In the genomic region with DNA sequence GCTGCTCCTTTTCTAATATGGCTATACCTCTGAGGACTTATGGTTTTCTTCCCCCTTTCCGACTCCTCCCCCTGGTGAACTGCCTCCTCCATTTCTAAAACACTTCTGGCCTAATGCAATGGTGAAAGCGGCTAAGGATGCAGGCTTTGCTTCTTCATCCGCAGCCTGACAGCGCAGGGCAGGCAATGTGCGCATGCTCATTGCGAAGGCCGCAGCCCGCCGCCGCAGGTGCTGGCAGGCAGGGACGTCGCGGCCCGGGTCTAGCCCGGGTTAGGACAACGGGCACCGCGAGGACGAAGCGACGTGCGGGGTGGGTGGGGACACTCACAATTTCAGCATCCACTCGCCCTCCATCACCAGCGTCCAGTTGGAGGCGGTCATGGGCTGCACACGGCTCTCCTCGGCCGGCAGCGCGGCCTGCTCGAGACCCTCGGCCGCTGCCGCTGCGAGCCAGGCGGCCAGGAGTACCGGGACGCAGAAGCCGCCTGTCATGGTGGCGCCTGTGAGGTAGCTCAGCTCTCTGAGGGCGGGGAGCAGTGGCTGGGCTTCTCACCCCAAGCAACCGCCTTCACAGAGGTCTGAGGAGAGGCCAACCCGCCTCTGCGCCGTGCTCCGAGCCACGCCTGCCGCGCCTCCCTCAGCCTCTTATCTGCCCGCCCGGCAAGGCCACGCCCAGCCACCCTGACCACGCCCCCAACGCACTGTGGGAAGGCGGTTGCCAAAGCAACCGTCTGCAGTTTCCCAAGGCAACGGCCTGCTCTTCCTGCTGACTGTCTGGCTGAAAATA, we compare ENCODE assay signal across 8 mouse cellular contexts. TPM values are rescaled to one million over a fixed set of nuclear protein-coding genes. Genes with fewer than 3 reads are reported as not detected.
DNase-seq lines count a peak whose midpoint lies in the region; ATAC-seq and TF ChIP-seq lines count a peak whose summit lies in the region.

A gene (minus strand): TSS at position 632 of the 787 bp plus-strand sequence.

- peak within 1 kb of the TSS; percentile 99 for H3K27ac ChIP-seq in heart, embryonic 15.5 days
- peak within 1 kb of the TSS; percentile 94 for H3K27ac ChIP-seq in liver, embryonic 14.5 days
- H3K27ac ChIP-seq in neural tube, embryonic 11.5 days (ENCODE audit: low read depth, low read length): peak within 1 kb of the TSS; percentile 98
- peak within 1 kb of the TSS; percentile 98 for H3K27ac ChIP-seq in stomach, postnatal 0 days (replicated peaks)

- under 1% methylated on average over 56 of the region's 57 CpGs for whole genome bisulfite sequencing in heart, embryonic 15.5 days
- WGBS in liver, embryonic 14.5 days (ENCODE audit: insufficient replicate concordance): under 1% methylated on average over 57 of the region's 57 CpGs
- under 1% methylated on average over 57 of the region's 57 CpGs for WGBS in neural tube, embryonic 11.5 days
- WGBS in stomach, postnatal 0 days: 2% methylated on average over 57 of the region's 57 CpGs

- peaks cover 18% of the 10 kb centered on the region for H3K4me1 ChIP-seq in heart, embryonic 15.5 days (replicated peaks)
- H3K4me1 ChIP-seq in liver, embryonic 14.5 days (replicated peaks; ENCODE audit: control insufficient read depth in 2 of 2, insufficient read depth in 2 of 2, low read length in 1 of 2): peaks cover 13% of the 10 kb centered on the region in 2 experiments
- peaks cover 12% of the 10 kb centered on the region; the same call in 1 of the 2 replicates for H3K4me1 ChIP-seq in neural tube, embryonic 11.5 days (ENCODE audit: control insufficient read depth, insufficient read depth, low read length)
- H3K4me1 ChIP-seq in stomach, postnatal 0 days (replicated peaks; ENCODE audit: control insufficient read depth, insufficient read depth): no peaks in the 10 kb centered on the region; the same call in 1 of the 2 replicates

- H3K9me3 ChIP-seq in heart, embryonic 15.5 days (replicated peaks): no peaks in the 10 kb centered on the region
- H3K9me3 ChIP-seq in liver, embryonic 14.5 days (ENCODE audit: control insufficient read depth, low read length): no peaks in the 10 kb centered on the region
- no peaks in the 10 kb centered on the region for H3K9me3 ChIP-seq in neural tube, embryonic 11.5 days (ENCODE audit: control insufficient read depth, low read length)
- no peaks in the 10 kb centered on the region for H3K9me3 ChIP-seq in stomach, postnatal 0 days (ENCODE audit: control insufficient read depth, low read length)

- peak within 1 kb of the TSS; percentile 82 for H3K4me2 ChIP-seq in heart, embryonic 15.5 days
- H3K4me2 ChIP-seq in liver, embryonic 14.5 days (ENCODE audit: low read depth): peak within 1 kb of the TSS; percentile 78
- H3K4me2 ChIP-seq in neural tube, embryonic 11.5 days (ENCODE audit: low read depth): peak within 1 kb of the TSS; percentile 68
- peak within 1 kb of the TSS; percentile 70 for H3K4me2 ChIP-seq in stomach, postnatal 0 days (replicated peaks; ENCODE audit: low read depth)

- peak; percentile 94 for ATAC-seq in CD4-positive, CD25-positive, alpha-beta regulatory T cell, adult 4 months
- ATAC-seq in heart, embryonic 15.5 days (replicated peaks; ENCODE audit: insufficient number of reproducible peaks, insufficient read depth, low FRiP score, low read depth): peak; percentile 99
- ATAC-seq in liver, embryonic 14.5 days (ENCODE audit: insufficient read depth): peak; percentile 99
- peak; percentile 97 for ATAC-seq in neural tube, embryonic 11.5 days (ENCODE audit: insufficient read depth, low FRiP score, low TSS enrichment)
- peak; percentile 99 for ATAC-seq in stomach, postnatal 0 days (ENCODE audit: low FRiP score, low TSS enrichment)

- no peaks in the 10 kb centered on the region for H3K27me3 ChIP-seq in heart, embryonic 15.5 days
- H3K27me3 ChIP-seq in liver, embryonic 14.5 days (ENCODE audit: control insufficient read depth, insufficient read depth, low read length): no peaks in the 10 kb centered on the region; the same call in 1 of the 2 replicates
- no peaks in the 10 kb centered on the region for H3K27me3 ChIP-seq in neural tube, embryonic 11.5 days (ENCODE audit: control insufficient read depth, insufficient read depth, low read length)
- no peaks in the 10 kb centered on the region for H3K27me3 ChIP-seq in stomach, postnatal 0 days (ENCODE audit: control insufficient read depth, insufficient read depth, low read length)

- peaks cover 3% of the 10 kb centered on the region for H3K36me3 ChIP-seq in heart, embryonic 15.5 days
- no peaks in the 10 kb centered on the region for H3K36me3 ChIP-seq in liver, embryonic 14.5 days (replicated peaks; ENCODE audit: control insufficient read depth, insufficient read depth, low read depth)
- H3K36me3 ChIP-seq in neural tube, embryonic 11.5 days (ENCODE audit: control insufficient read depth, insufficient read depth, low read length): no peaks in the 10 kb centered on the region
- H3K36me3 ChIP-seq in stomach, postnatal 0 days (ENCODE audit: control insufficient read depth, insufficient read depth, low read length): no peaks in the 10 kb centered on the region

- no peak for TF ChIP-seq EP300 in liver, embryonic 14.5 days (IDR thresholded peaks at IDR 0.05; ENCODE audit: low read depth)
- no peak for TF ChIP-seq EP300 in stomach, postnatal 0 days (optimal IDR thresholded peaks at IDR 0.05)

- 0 out of 2 replicates have a peak, but pooled peaks have one; percentile 10 for TF ChIP-seq CTCF in liver, embryonic 14.5 days (IDR thresholded peaks at IDR 0.05; ENCODE audit: low read depth)
- peak; percentile 40 for TF ChIP-seq CTCF in stomach, postnatal 0 days (IDR thresholded peaks at IDR 0.05; ENCODE audit: low read depth)

- peak within 1 kb of the TSS; percentile 94 for H3K4me3 ChIP-seq in heart, embryonic 15.5 days
- peak within 1 kb of the TSS; percentile 69 to 83 for H3K4me3 ChIP-seq in liver, embryonic 14.5 days (ENCODE audit: insufficient read depth in 1 of 2, low read depth in 2 of 2, low read length in 2 of 2)
- peak within 1 kb of the TSS; percentile 77 for H3K4me3 ChIP-seq in neural tube, embryonic 11.5 days (ENCODE audit: low read depth, low read length)
- peak within 1 kb of the TSS; percentile 82 for H3K4me3 ChIP-seq in stomach, postnatal 0 days (ENCODE audit: low read depth, low read length)

- H3K9ac ChIP-seq in heart, embryonic 15.5 days: peak within 1 kb of the TSS; percentile 89
- H3K9ac ChIP-seq in liver, embryonic 14.5 days (replicated peaks): peak within 1 kb of the TSS; percentile 88
- peak within 1 kb of the TSS; percentile 91 for H3K9ac ChIP-seq in neural tube, embryonic 11.5 days (ENCODE audit: low read length)
- H3K9ac ChIP-seq in stomach, postnatal 0 days (ENCODE audit: low read length): peak within 1 kb of the TSS; percentile 91

- peak; percentile 94 for DNase-seq in c-Kit-negative CD71-positive TER-119-positive erythroid progenitor cells, embryonic 14.5 days (ENCODE audit: low read depth, low spot score)
- peak; percentile 92 for DNase-seq in fibroblast of lung, adult 2 months (ENCODE audit: low read depth)
- peak; percentile 99 to 100 for DNase-seq in kidney, postnatal 25 days
- peak; percentile 92 to 94 (median 93) for DNase-seq in liver, embryonic 14.5 days (ENCODE audit: low read depth in 3 of 3, low spot score in 3 of 3)
- DNase-seq in neural tube, embryonic 11.5 days (ENCODE audit: low spot score): peak; percentile 98
- DNase-seq in stomach, postnatal 0 days (ENCODE audit: low spot score): peak; percentile 99

RNA-seq across cellular contexts. Expression of the gene that starts here (rescaled TPM):
- 10 to 100 TPM; 14.1 to 18.1 TPM for polyA plus RNA-seq in CD4-positive, CD25-positive, alpha-beta regulatory T cell, adult 4 months (2017; shearing (Covaris generic))
- 34.7 and 35.2 TPM in 2 replicates for polyA plus RNA-seq in heart, embryonic 15.5 days (2015; fragmentation: Nextera tagmentation; extraction: Ambion mirVana)
- 3.3 and 4.6 TPM in 2 replicates for polyA plus RNA-seq in liver, embryonic 14.5 days (2012; rRNA removed)
- 9.6 and 10.0 TPM in 2 replicates for polyA plus RNA-seq in liver, embryonic 14.5 days (2014; fragmentation: Nextera tagmentation; extraction: Ambion mirVana)
- polyA plus RNA-seq in neural tube, embryonic 11.5 days (2014; fragmentation: Nextera tagmentation; extraction: Ambion mirVana): 38.7 and 41.1 TPM in 2 replicates
- 11.0 TPM in 2 replicates for polyA plus RNA-seq in stomach, postnatal 0 days (2015; fragmentation: Nextera tagmentation; extraction: Ambion mirVana)

Comparison
In these comparisons a context has a peak if more than half of its experiments do, and no peak if none do; other contexts are left out.
1. Peak in every context shown above with its lines: DNase-seq, ATAC-seq, H3K4me3 ChIP-seq and H3K27ac ChIP-seq.